Mouse (Mus musculus) hindlimb bud, embryonic 11.5 days (tissue): ENCODE measurements around the gene Actl10.

ENCODE experiments used
- DNase-seq: peaks from one replicate; pipeline ENCODE4 v3.0.0-alpha.2; 2012; ENCODE audit warnings: low read depth, low spot score; ENCODE audit errors: extremely low spot score

The Actl10 gene

GRCm38 (mm10) chr2:154580586-154580985 is 29.0 kb downstream of the Actl10 start:
- no peak for DNase-seq

GRCm38 (mm10) chr2:154581421-154581820 is 29.8 kb downstream of the Actl10 start:
- DNase-seq = no peak

GRCm38 (mm10) chr2:154583906-154584872 is 32.6 kb downstream of the Actl10 start:
- no peak for DNase-seq

- DNase-seq = no peak
Measured at GRCm38 (mm10) chr2:154584931-154585601, 33.5 kb downstream of the Actl10 start.

- no peak for DNase-seq
Measured at GRCm38 (mm10) chr2:154586405-154586804, 34.8 kb downstream of the Actl10 start.

- DNase-seq = no peak
Measured at GRCm38 (mm10) chr2:154589051-154589450, 37.5 kb downstream of the Actl10 start.

GRCm38 (mm10) chr2:154591239-154591638 is 39.7 kb downstream of the Actl10 start:
- DNase-seq = no peak

- DNase-seq = no peak
Measured at GRCm38 (mm10) chr2:154593025-154593424, 41.4 kb downstream of the Actl10 start.

GRCm38 (mm10) chr2:154595775-154596174 is 44.2 kb downstream of the Actl10 start:
- DNase-seq = no peak

GRCm38 (mm10) chr2:154597399-154597798 is 45.8 kb downstream of the Actl10 start:
- DNase-seq = no peak

- DNase-seq = no peak
Measured at GRCm38 (mm10) chr2:154600586-154600985, 49.0 kb downstream of the Actl10 start.

- no peak for DNase-seq
Measured at GRCm38 (mm10) chr2:154601324-154601723, 49.7 kb downstream of the Actl10 start.
